Mouse (Mus musculus) hindbrain, embryonic 14.5 days (tissue): Measurements from ENCODE around the gene Gpr150. TPM values are rescaled to one million over a fixed set of nuclear protein-coding genes. Genes with fewer than 3 reads are reported as not detected.

ENCODE experiments used
- ATAC-seq: fragments of 200-750 bp; cut with Nextera tagmentation; 2 replicates; pipeline ENCODE4 v1.8.0; 2017; ENCODE audit warnings: moderate number of reproducible peaks, mild to moderate bottlenecking, moderate TSS enrichment, moderate library complexity; ENCODE audit not compliant: low FRiP score
- DNase-seq: peaks from one replicate; pipeline ENCODE4 v3.0.0-alpha.2; 2015; ENCODE audit warnings: low spot score
- H3K27ac ChIP-seq: fragments of 300-500 bp; sonication (generic); 2 replicates; pipeline ENCODE4 v1.5.1; 2014; ENCODE audit warnings: mild to moderate bottlenecking, moderate library complexity
- H3K27me3 ChIP-seq: fragments of 300-500 bp; sonication (generic); 2 replicates; pipeline ENCODE4 v1.6.1; 2014; ENCODE audit warnings: mild to moderate bottlenecking, low read length, mixed read lengths; ENCODE audit not compliant: control insufficient read depth, insufficient read depth
- H3K36me3 ChIP-seq: fragments of 300-500 bp; sonication (generic); replicated peaks from 2 replicates; pipeline ENCODE4 v1.6.1; 2014; ENCODE audit not compliant: control insufficient read depth, insufficient read depth
- H3K4me1 ChIP-seq: fragments of 300-500 bp; sonication (generic); replicated peaks from 2 replicates; pipeline ENCODE4 v1.6.1; 2014; ENCODE audit warnings: antibody characterized with exemption, low read length, mixed read lengths; ENCODE audit not compliant: control insufficient read depth, insufficient read depth
- H3K4me2 ChIP-seq: fragments of 300-500 bp; sonication (generic); replicated peaks from 2 replicates; pipeline ENCODE4 v1.6.1; 2014; ENCODE audit warnings: mild to moderate bottlenecking, moderate library complexity
- H3K4me3 ChIP-seq: fragments of 300-500 bp; sonication (generic); replicated peaks from 2 replicates; pipeline ENCODE4 v1.5.1; 2014; ENCODE audit warnings: mild to moderate bottlenecking, low read length
- H3K9ac ChIP-seq: fragments of 300-500 bp; sonication (generic); 2 replicates; pipeline ENCODE4 v1.6.1; 2014
- H3K9me3 ChIP-seq: fragments of 300-500 bp; sonication (generic); 2 replicates; pipeline ENCODE4 v1.6.1; 2016; ENCODE audit warnings: low read length; ENCODE audit not compliant: control insufficient read depth
- WGBS: fragments of 180-500 bp; shearing (Covaris S2); extraction: QIAGEN DNeasy Blood & Tissue Kit; methylation state at CpG from one replicate; pipeline ENCODE4 v1.1.7; 2014; 5-methylcytosine and 5-hydroxymethylcytosine counted together
- polyA plus RNA-seq: library from polyadenylated mRNA; unstranded; fragments of >200 nt; fragmentation: Nextera tagmentation; extraction: Ambion mirVana; gene quantifications from 2 replicates; pipeline ENCODE4 v1.2.1, GENCODE M21; 2014

The Gpr150 gene
- polyA plus RNA-seq, 1 experiment from 2014 or later, result 2.9 TPM

- Histone ChIP-seq H3K27me3 (no peaks in the 10 kb centered on the region), H3K4me2 (peak within 1 kb of the TSS; percentile 73), H3K9me3 (no peaks in the 10 kb centered on the region), H3K4me1 (peaks cover 12% of the 10 kb centered on the region), H3K36me3 (no peaks in the 10 kb centered on the region), H3K9ac (peak within 1 kb of the TSS; percentile 91), H3K27ac (peak within 1 kb of the TSS; percentile 96), H3K4me3 (peak within 1 kb of the TSS; percentile 75)
- DNase-seq (peak; percentile 99), ATAC-seq (peak; percentile 100)
- under 1% methylated on average over 50 of the region's 50 CpGs for WGBS
Measured at GRCm38 (mm10) chr13:76017974-76018843, 38.6 kb downstream of the Gpr150 start, which contains the start of gene Rfesd. Gene Rfesd, minus strand, starts transcription at chr13:76018719.

GRCm38 (mm10) chr13:76017465-76017864 is 39.3 kb downstream of the Gpr150 start:
- H3K36me3 ChIP-seq, result no peaks in the 10 kb centered on the region
- peak overlapping the region; percentile 96 for H3K27ac ChIP-seq
- no peaks in the 10 kb centered on the region for H3K9me3 ChIP-seq
- DNase-seq, result no peak
- peak overlapping the region; percentile 73 for H3K4me2 ChIP-seq
- H3K4me3 ChIP-seq, result peak overlapping the region; percentile 75
- no peak for ATAC-seq
- peak overlapping the region; percentile 91 for H3K9ac ChIP-seq
- peaks cover 12% of the 10 kb centered on the region for H3K4me1 ChIP-seq
- no peaks in the 10 kb centered on the region for H3K27me3 ChIP-seq
- WGBS, result 69% methylated on average over 4 of the region's 4 CpGs

GRCm38 (mm10) chr13:76014511-76014910 is 42.3 kb downstream of the Gpr150 start:
- Histone ChIP-seq H3K4me2 (no peak overlapping the region), H3K9ac (no peak overlapping the region), H3K36me3 (no peaks in the 10 kb centered on the region), H3K27ac (no peak overlapping the region), H3K4me1 (peaks cover 12% of the 10 kb centered on the region), H3K9me3 (no peaks in the 10 kb centered on the region), H3K4me3 (no peak overlapping the region), H3K27me3 (no peaks in the 10 kb centered on the region)
- no peak for DNase-seq
- 82% methylated on average over 2 of the region's 2 CpGs for WGBS
- ATAC-seq, result no peak

Other genes with a start within 250 kb of the Gpr150 start
- 76.1 and 78.5 TPM in 2 replicates for gene Glrx, start 217.1 kb downstream of the Gpr150 start, polyA plus RNA-seq
- 27.9 and 31.6 TPM in 2 replicates for gene Rhobtb3, start 113.1 kb downstream of the Gpr150 start, polyA plus RNA-seq
- gene Spata9, start 89.8 kb downstream of the Gpr150 start, polyA plus RNA-seq, result 2.3 and 3.4 TPM in 2 replicates
- gene Rfesd, start 38.3 kb downstream of the Gpr150 start, polyA plus RNA-seq, result 18.7 and 21.2 TPM in 2 replicates
- gene Arsk, start 41.7 kb upstream of the Gpr150 start, polyA plus RNA-seq, result 4.1 and 4.9 TPM in 2 replicates
- 15.7 and 16.1 TPM in 2 replicates for gene Ttc37, start 41.7 kb upstream of the Gpr150 start, polyA plus RNA-seq
- gene Fam81b, start 248.1 kb upstream of the Gpr150 start, polyA plus RNA-seq, result 1.2 and 2.5 TPM in 2 replicates